Mouse (Mus musculus) midbrain, embryonic 13.5 days (tissue): ENCODE results near the gene Atp5g1. TPM values are rescaled to one million over a fixed set of nuclear protein-coding genes. Genes with fewer than 3 reads are reported as not detected.

Experiments used
- ATAC-seq: fragments of 200-750 bp; cut with Nextera tagmentation; 2 replicates; pipeline ENCODE4 v1.8.0; 2017; ENCODE audit warnings: mild to moderate bottlenecking, moderate TSS enrichment, moderate library complexity
- H3K27ac ChIP-seq: fragments of 300-500 bp; sonication (generic); 2 replicates; pipeline ENCODE4 v1.5.1; 2015; ENCODE audit warnings: inconsistent platforms, mild to moderate bottlenecking, moderate library complexity
- H3K27me3 ChIP-seq: fragments of 300-500 bp; sonication (generic); 2 replicates; pipeline ENCODE4 v1.6.1; 2015; ENCODE audit warnings: mild to moderate bottlenecking, inconsistent platforms
- H3K36me3 ChIP-seq: fragments of 300-500 bp; sonication (generic); 2 replicates; pipeline ENCODE4 v1.6.1; 2015; ENCODE audit warnings: mild to moderate bottlenecking, inconsistent platforms
- H3K4me1 ChIP-seq: fragments of 300-500 bp; sonication (generic); replicated peaks from 2 replicates; pipeline ENCODE4 v1.6.1; 2015; ENCODE audit warnings: inconsistent platforms
- H3K4me2 ChIP-seq: fragments of 300-500 bp; sonication (generic); replicated peaks from 2 replicates; pipeline ENCODE4 v1.6.1; 2015; ENCODE audit warnings: moderate library complexity, mild to moderate bottlenecking, inconsistent platforms
- H3K4me3 ChIP-seq: fragments of 300-500 bp; sonication (generic); replicated peaks from 2 replicates; pipeline ENCODE4 v1.5.1; 2015; ENCODE audit warnings: mild to moderate bottlenecking, inconsistent platforms
- H3K9ac ChIP-seq: fragments of 300-500 bp; sonication (generic); replicated peaks from 2 replicates; pipeline ENCODE4 v1.6.1; 2015; ENCODE audit warnings: mild to moderate bottlenecking, inconsistent platforms
- H3K9me3 ChIP-seq: fragments of 300-500 bp; sonication (generic); 2 replicates; pipeline ENCODE4 v1.6.1; 2016; ENCODE audit warnings: mild to moderate bottlenecking, inconsistent platforms
- WGBS: fragments of 180-500 bp; shearing (Covaris S2); methylation state at CpG from one replicate; pipeline ENCODE4 v1.1.7; 2015; 5-methylcytosine and 5-hydroxymethylcytosine counted together
- polyA plus RNA-seq: library from polyadenylated mRNA; unstranded; fragments of >200 nt; fragmentation: Nextera tagmentation; extraction: Ambion mirVana; gene quantifications from 2 replicates; pipeline ENCODE4 v1.2.1, GENCODE M21; 2015

Atp5g1 gene
- polyA plus RNA-seq, 1 experiment from 2014 or later, result 423 TPM

- peaks cover 35% of the 10 kb centered on the region for H3K36me3 ChIP-seq
- H3K9me3 ChIP-seq, result no peaks in the 10 kb centered on the region
- H3K27me3 ChIP-seq, result no peaks in the 10 kb centered on the region
- peaks cover 25% of the 10 kb centered on the region for H3K4me1 ChIP-seq
- H3K4me2 ChIP-seq, result no peak overlapping the region
- 92% methylated on average over 5 of the region's 5 CpGs for WGBS
- no peak overlapping the region for H3K4me3 ChIP-seq
- no peak for ATAC-seq
- H3K27ac ChIP-seq, result no peak overlapping the region
- H3K9ac ChIP-seq, result no peak overlapping the region
Observed at GRCm38 (mm10) chr11:96037499-96037898, 38.0 kb downstream of the Atp5g1 start.

GRCm38 (mm10) chr11:96035133-96035532 lies 40.3 kb downstream of the Atp5g1 start:
- Histone ChIP-seq H3K9me3 (no peaks in the 10 kb centered on the region), H3K27ac (peak overlapping the region; percentile 53), H3K27me3 (no peaks in the 10 kb centered on the region), H3K4me2 (peak overlapping the region; percentile 96), H3K4me1 (peaks cover 25% of the 10 kb centered on the region), H3K36me3 (peaks cover 20% of the 10 kb centered on the region), H3K9ac (peak overlapping the region; percentile 85), H3K4me3 (peak overlapping the region; percentile 77)
- 16% methylated on average over 6 of the region's 6 CpGs for WGBS
- no peak for ATAC-seq

- H3K9ac ChIP-seq, result peak within 1 kb of the TSS; percentile 85
- peak within 1 kb of the TSS; percentile 77 for H3K4me3 ChIP-seq
- no peaks in the 10 kb centered on the region for H3K27me3 ChIP-seq
- peaks cover 25% of the 10 kb centered on the region for H3K4me1 ChIP-seq
- H3K36me3 ChIP-seq, result peaks cover 20% of the 10 kb centered on the region
- no peaks in the 10 kb centered on the region for H3K9me3 ChIP-seq
- peak; percentile 83 for ATAC-seq
- H3K27ac ChIP-seq, result peak within 1 kb of the TSS; percentile 53
- WGBS, result under 1% methylated on average over 29 of the region's 29 CpGs
- H3K4me2 ChIP-seq, result peak within 1 kb of the TSS; percentile 96
Observed at GRCm38 (mm10) chr11:96034596-96035052, 40.8 kb downstream of the Atp5g1 start, which contains the start of gene Snf8. Gene Snf8 (plus strand): TSS chr11:96034885.

- peak overlapping the region; percentile 96 for H3K4me2 ChIP-seq
- no peak overlapping the region for H3K27ac ChIP-seq
Observed at GRCm38 (mm10) chr11:96034116-96034515, 41.4 kb downstream of the Atp5g1 start.

DNA sequence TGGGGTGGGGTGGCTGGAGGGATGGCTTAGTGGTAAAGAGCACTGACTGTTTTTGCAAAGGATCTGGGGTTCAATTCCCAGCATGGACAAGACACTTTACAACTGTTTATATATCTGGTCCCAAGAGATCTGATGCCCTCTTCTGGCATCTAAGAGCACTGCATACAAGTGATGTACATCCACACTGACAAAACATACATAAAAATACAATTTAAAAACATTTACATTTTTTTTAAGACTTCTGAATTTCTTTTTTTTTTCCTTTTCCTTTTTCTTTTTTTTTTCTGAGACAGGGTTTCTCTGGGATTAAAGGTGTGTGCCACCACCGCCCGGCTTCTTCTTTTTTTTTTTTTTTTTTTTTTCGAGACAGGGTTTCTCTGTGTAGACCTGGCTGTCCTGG lies 42.2 kb downstream of the Atp5g1 start:
- ATAC-seq, result no peak
- Histone ChIP-seq H3K4me3 (no peak overlapping the region), H3K4me2 (no peak overlapping the region), H3K9me3 (no peaks in the 10 kb centered on the region), H3K27ac (no peak overlapping the region), H3K9ac (no peak overlapping the region), H3K27me3 (peaks cover 8% of the 10 kb centered on the region; the same call in 1 of the 2 replicates), H3K4me1 (peaks cover 25% of the 10 kb centered on the region), H3K36me3 (peaks cover 7% of the 10 kb centered on the region; the same call in 1 of the 2 replicates)
- WGBS, result 88% methylated on average over 2 of the region's 3 CpGs

More at GRCm38 (mm10) chr11:96034116-96034515, 41.4 kb downstream of the Atp5g1 start:
- Histone ChIP-seq H3K9ac (no peak overlapping the region; the same call in 1 of the 2 replicates), H3K4me3 (peak overlapping the region; percentile 77), H3K36me3 (peaks cover 16% of the 10 kb centered on the region), H3K27me3 (no peaks in the 10 kb centered on the region), H3K9me3 (no peaks in the 10 kb centered on the region), H3K4me1 (peaks cover 25% of the 10 kb centered on the region)
- no peak for ATAC-seq
- 48% methylated on average over 8 of the region's 8 CpGs for WGBS

DNA sequence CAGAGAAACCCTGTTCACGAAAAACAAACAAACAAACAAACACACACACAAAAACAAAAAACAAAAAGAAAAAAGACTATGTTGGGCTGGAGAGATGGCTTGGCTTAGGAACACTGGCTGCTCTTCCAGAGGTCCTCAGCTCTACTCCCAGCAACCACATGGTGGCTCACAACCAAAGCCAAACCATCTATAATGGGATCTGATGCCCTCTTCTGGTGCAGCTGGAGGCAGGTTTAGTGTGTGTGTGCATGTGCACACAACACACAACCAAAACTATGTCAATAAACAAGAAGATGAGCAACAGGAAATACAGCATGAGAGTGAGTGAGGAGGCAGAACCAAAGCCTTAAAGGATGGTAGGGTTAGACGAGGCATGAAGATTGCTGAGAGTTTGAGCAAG lies 43.8 kb downstream of the Atp5g1 start:
- no peak overlapping the region for H3K9ac ChIP-seq
- peaks cover 23% of the 10 kb centered on the region for H3K4me1 ChIP-seq
- no peak overlapping the region for H3K4me3 ChIP-seq
- WGBS, result 71% methylated on average over 2 of the region's 2 CpGs
- H3K27me3 ChIP-seq, result peaks cover 10% of the 10 kb centered on the region; the same call in 1 of the 2 replicates
- H3K9me3 ChIP-seq, result no peaks in the 10 kb centered on the region
- ATAC-seq, result no peak
- no peak overlapping the region for H3K27ac ChIP-seq
- H3K4me2 ChIP-seq, result no peak overlapping the region
- no peaks in the 10 kb centered on the region for H3K36me3 ChIP-seq

GRCm38 (mm10) chr11:96030571-96030970 lies 44.9 kb downstream of the Atp5g1 start:
- H3K27me3 ChIP-seq, result peaks cover 10% of the 10 kb centered on the region; the same call in 1 of the 2 replicates
- no peak overlapping the region for H3K4me2 ChIP-seq
- no peaks in the 10 kb centered on the region for H3K9me3 ChIP-seq
- H3K4me1 ChIP-seq, result peaks cover 12% of the 10 kb centered on the region
- H3K27ac ChIP-seq, result no peak overlapping the region
- H3K9ac ChIP-seq, result no peak overlapping the region
- H3K36me3 ChIP-seq, result no peaks in the 10 kb centered on the region
- no peak overlapping the region for H3K4me3 ChIP-seq
- no peak for ATAC-seq
- 90% methylated on average over 3 of the region's 3 CpGs for WGBS

GRCm38 (mm10) chr11:96028130-96028529 lies 47.3 kb downstream of the Atp5g1 start:
- Histone ChIP-seq H3K9me3 (no peaks in the 10 kb centered on the region), H3K9ac (no peak overlapping the region), H3K4me1 (no peaks in the 10 kb centered on the region), H3K36me3 (no peaks in the 10 kb centered on the region), H3K27me3 (peaks cover 10% of the 10 kb centered on the region; the same call in 1 of the 2 replicates), H3K27ac (no peak overlapping the region), H3K4me2 (no peak overlapping the region), H3K4me3 (no peak overlapping the region)
- WGBS, result 58% methylated on average over 5 of the region's 5 CpGs
- ATAC-seq, result no peak

- no peak overlapping the region for H3K4me2 ChIP-seq
- H3K36me3 ChIP-seq, result no peaks in the 10 kb centered on the region
- no peak overlapping the region for H3K27ac ChIP-seq
- no peaks in the 10 kb centered on the region for H3K9me3 ChIP-seq
- ATAC-seq, result no peak
- no peak overlapping the region for H3K9ac ChIP-seq
- no peak overlapping the region for H3K4me3 ChIP-seq
- no peaks in the 10 kb centered on the region for H3K27me3 ChIP-seq
- WGBS, result 81% methylated on average over 4 of the region's 4 CpGs
- H3K4me1 ChIP-seq, result no peaks in the 10 kb centered on the region
Observed at GRCm38 (mm10) chr11:96020622-96021021, 54.8 kb downstream of the Atp5g1 start.

Other genes starting within 250 kb of the Atp5g1 start
- gene Gngt2, start 238.5 kb downstream of the Atp5g1 start, polyA plus RNA-seq, result 2.7 and 3.8 TPM in 2 replicates
- 1.1 and 1.6 TPM in 2 replicates for gene Abi3, start 233.2 kb downstream of the Atp5g1 start, polyA plus RNA-seq
- not detected in 2 replicates for gene B4galnt2, start 160.8 kb downstream of the Atp5g1 start, polyA plus RNA-seq
- gene Igf2bp1, start 69.7 kb downstream of the Atp5g1 start, polyA plus RNA-seq, result 40.2 and 40.6 TPM in 2 replicates
- not detected in 2 replicates for gene Gip, start 51.1 kb downstream of the Atp5g1 start, polyA plus RNA-seq
- 133 and 142 TPM in 2 replicates for gene Snf8, start 40.8 kb downstream of the Atp5g1 start, polyA plus RNA-seq
- 28.9 and 34.0 TPM in 2 replicates for gene Ube2z, start 10.3 kb downstream of the Atp5g1 start, polyA plus RNA-seq
- not detected in 2 replicates for gene Calcoco2, start 36.3 kb upstream of the Atp5g1 start, polyA plus RNA-seq
- 0.04 TPM in 1 of 2 replicates, not detected in the other for gene Ttll6, start 58.1 kb upstream of the Atp5g1 start, polyA plus RNA-seq
- not detected in 2 replicates for gene Hoxb13, start 118.6 kb upstream of the Atp5g1 start, polyA plus RNA-seq
- gene Hoxb9, start 195.8 kb upstream of the Atp5g1 start, polyA plus RNA-seq, result not detected in 2 replicates
- not detected in 2 replicates for gene Hoxb8, start 206.2 kb upstream of the Atp5g1 start, polyA plus RNA-seq
- gene Hoxb7, start 211.0 kb upstream of the Atp5g1 start, polyA plus RNA-seq, result not detected in 2 replicates
- not detected in 2 replicates for gene Hoxb6, start 216.8 kb upstream of the Atp5g1 start, polyA plus RNA-seq
- gene Hoxb5, start 227.7 kb upstream of the Atp5g1 start, polyA plus RNA-seq, result 0.08 TPM in 1 of 2 replicates, not detected in the other
- gene Hoxb4, start 242.6 kb upstream of the Atp5g1 start, polyA plus RNA-seq, result not detected in 2 replicates
- 0.11 TPM in 1 of 2 replicates, not detected in the other for gene Hoxb3, start 247.7 kb upstream of the Atp5g1 start, polyA plus RNA-seq